Mouse (Mus musculus) forebrain, embryonic 10.5 days (tissue): ENCODE data around the gene Acsl4. TPM values are rescaled to one million over a fixed set of nuclear protein-coding genes. Genes with fewer than 3 reads are reported as not detected.

Experiments
- DNase-seq: peaks from one replicate; pipeline ENCODE4 v3.0.0-alpha.2; 2017; ENCODE audit warnings: low spot score; ENCODE audit errors: extremely low spot score
- H3K27ac ChIP-seq: fragments of 300-500 bp; sonication (generic); 2 replicates; pipeline ENCODE4 v1.5.1; 2016; ENCODE audit warnings: mild to moderate bottlenecking
- H3K27me3 ChIP-seq: fragments of 300-500 bp; sonication (generic); 2 replicates; pipeline ENCODE4 v1.6.1; 2016; ENCODE audit warnings: mild to moderate bottlenecking; ENCODE audit not compliant: poor library complexity, severe bottlenecking
- H3K36me3 ChIP-seq: fragments of 300-500 bp; sonication (generic); replicated peaks from 2 replicates; pipeline ENCODE4 v1.6.1; 2016; ENCODE audit warnings: mild to moderate bottlenecking, moderate library complexity
- H3K4me1 ChIP-seq: fragments of 300-500 bp; sonication (generic); 2 replicates; pipeline ENCODE4 v1.6.1; 2016
- H3K4me3 ChIP-seq: fragments of 300-500 bp; sonication (generic); 2 replicates; pipeline ENCODE4 v1.5.1; 2016; ENCODE audit warnings: mild to moderate bottlenecking, moderate library complexity
- H3K9me3 ChIP-seq: fragments of 300-500 bp; sonication (generic); 2 replicates; pipeline ENCODE4 v1.6.1; 2016; ENCODE audit warnings: mild to moderate bottlenecking, moderate library complexity
- WGBS: fragments of 180-500 bp; shearing (Covaris S2); methylation state at CpG from one replicate; pipeline ENCODE4 v1.1.7; 2016; 5-methylcytosine and 5-hydroxymethylcytosine counted together
- polyA plus RNA-seq: library from polyadenylated mRNA; unstranded; fragments of >200 nt; fragmentation: Nextera tagmentation; extraction: Ambion mirVana; gene quantifications from 2 replicates; pipeline ENCODE4 v1.2.1, GENCODE M21; 2016

Acsl4 gene
- polyA plus RNA-seq, result 20.2 and 20.8 TPM in 2 replicates

DNA sequence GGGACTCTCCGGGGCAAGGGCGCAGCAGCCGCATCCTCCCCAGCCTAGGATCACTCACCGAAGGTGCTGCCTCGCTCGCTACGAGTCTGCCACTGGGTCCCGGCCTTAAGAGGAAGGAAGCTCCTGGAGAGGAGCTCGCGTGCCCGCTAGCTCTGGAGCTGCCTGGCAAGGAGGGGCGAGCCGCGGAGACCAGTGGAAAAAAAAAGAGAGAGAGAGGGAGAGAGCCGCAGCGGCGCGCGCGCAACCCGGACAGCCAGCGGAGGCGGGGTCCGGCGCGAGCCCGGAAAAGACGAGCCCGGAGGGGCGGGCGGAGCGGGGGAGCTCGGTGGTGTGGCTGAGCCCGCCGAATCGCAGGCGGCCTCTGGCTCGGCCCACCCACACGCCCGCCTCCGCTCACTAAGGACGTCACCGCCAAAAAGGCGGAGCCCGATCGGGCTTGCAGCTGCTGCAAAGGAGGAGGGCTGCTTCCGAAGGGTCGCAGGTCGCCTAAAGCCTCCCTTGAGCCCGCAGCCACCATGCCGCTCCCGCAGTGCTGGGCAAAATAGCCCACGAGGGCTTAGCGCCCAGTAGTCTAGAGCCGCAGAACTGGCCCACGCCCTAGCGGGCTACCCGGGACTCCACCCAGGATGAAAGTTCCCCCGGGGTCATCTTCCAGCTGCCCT, at the start of gene Acsl4:
Gene Acsl4 (minus strand): TSS at position 289 of the 662 bp plus-strand sequence.
- peak within 1 kb of the TSS; percentile 91 for H3K27ac ChIP-seq
- peaks cover 5% of the 10 kb centered on the region; the same call in 1 of the 2 replicates for H3K4me1 ChIP-seq
- H3K9me3 ChIP-seq, result no peaks in the 10 kb centered on the region
- no peaks in the 10 kb centered on the region for H3K36me3 ChIP-seq
- peak within 1 kb of the TSS; percentile 67 for H3K4me3 ChIP-seq
- H3K27me3 ChIP-seq, result peaks cover 44% of the 10 kb centered on the region
- WGBS, result 8% methylated on average over 45 of the region's 59 CpGs
- DNase-seq, result peak; percentile 82

DNA sequence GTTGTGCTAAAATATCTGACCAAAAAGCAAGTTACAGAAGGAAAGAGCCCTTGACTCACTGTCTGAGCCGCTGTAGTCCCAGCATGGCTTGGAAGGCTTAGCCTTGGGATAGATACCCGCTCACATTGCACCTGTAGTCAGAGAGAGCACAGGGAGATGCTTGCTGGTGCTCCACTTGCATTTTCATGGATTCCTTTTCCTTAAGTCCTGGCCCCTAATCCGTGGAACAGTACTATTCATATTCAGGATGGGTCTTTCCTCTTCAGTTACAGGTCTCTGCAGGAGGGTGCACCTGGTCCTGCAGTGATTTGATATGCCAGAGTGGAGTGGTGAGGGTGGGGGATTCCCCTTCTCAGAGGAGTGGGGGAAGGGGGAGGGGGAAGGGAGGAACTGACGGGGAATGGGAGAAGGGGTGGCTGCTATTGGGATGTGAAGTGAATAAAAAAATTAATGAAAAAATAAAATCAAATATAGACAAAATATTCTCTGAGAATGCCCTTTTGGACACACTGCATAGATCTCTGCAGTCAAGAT, 47.7 kb upstream of the Acsl4 start:
- Histone ChIP-seq H3K36me3 (no peaks in the 10 kb centered on the region), H3K9me3 (no peaks in the 10 kb centered on the region), H3K4me3 (no peak overlapping the region), H3K27ac (no peak overlapping the region), H3K27me3 (peaks cover 63% of the 10 kb centered on the region), H3K4me1 (no peaks in the 10 kb centered on the region)
- 37% methylated on average over 4 of the region's 4 CpGs for WGBS
- DNase-seq, result no peak

- Histone ChIP-seq H3K36me3 (no peaks in the 10 kb centered on the region), H3K27ac (no peak overlapping the region), H3K9me3 (no peaks in the 10 kb centered on the region), H3K27me3 (peaks cover 73% of the 10 kb centered on the region), H3K4me3 (no peak overlapping the region), H3K4me1 (no peaks in the 10 kb centered on the region)
- DNase-seq, result no peak
- WGBS, result 86% methylated on average over 3 of the region's 3 CpGs
These were observed 42.5 kb upstream of the Acsl4 start for GRCm38 (mm10) chrX:142432846-142433245.

GRCm38 (mm10) chrX:142427111-142427510, 36.8 kb upstream of the Acsl4 start:
- Histone ChIP-seq H3K27ac (no peak overlapping the region), H3K27me3 (peaks cover 84% of the 10 kb centered on the region), H3K4me3 (no peak overlapping the region), H3K4me1 (no peaks in the 10 kb centered on the region), H3K36me3 (no peaks in the 10 kb centered on the region), H3K9me3 (no peaks in the 10 kb centered on the region)
- DNase-seq, result no peak
- WGBS, result 71% methylated on average over 4 of the region's 4 CpGs

DNA sequence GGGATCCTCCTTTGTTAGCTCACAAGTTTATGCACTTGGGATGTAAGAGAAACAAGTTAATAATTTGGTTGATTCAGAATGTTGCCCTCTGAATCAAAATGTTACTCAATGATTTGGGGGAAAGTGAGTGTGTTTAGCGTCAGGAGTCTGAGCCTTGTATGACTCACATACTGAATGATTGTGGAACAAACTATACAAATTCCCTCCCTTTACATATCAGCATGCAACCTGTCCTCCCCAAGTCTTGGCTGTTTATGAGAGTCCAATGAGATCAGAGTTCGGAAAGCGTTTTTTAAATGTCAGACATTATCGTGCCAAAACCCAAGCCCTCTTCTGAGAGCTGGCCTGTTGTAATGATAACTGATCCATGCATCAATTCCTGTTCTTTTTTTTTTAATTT, 36.3 kb upstream of the Acsl4 start:
- Histone ChIP-seq H3K4me1 (no peaks in the 10 kb centered on the region), H3K36me3 (no peaks in the 10 kb centered on the region), H3K27ac (no peak overlapping the region), H3K4me3 (no peak overlapping the region), H3K9me3 (no peaks in the 10 kb centered on the region), H3K27me3 (peaks cover 82% of the 10 kb centered on the region)
- 87% methylated on average over 4 of the region's 4 CpGs for WGBS
- no peak for DNase-seq

DNA sequence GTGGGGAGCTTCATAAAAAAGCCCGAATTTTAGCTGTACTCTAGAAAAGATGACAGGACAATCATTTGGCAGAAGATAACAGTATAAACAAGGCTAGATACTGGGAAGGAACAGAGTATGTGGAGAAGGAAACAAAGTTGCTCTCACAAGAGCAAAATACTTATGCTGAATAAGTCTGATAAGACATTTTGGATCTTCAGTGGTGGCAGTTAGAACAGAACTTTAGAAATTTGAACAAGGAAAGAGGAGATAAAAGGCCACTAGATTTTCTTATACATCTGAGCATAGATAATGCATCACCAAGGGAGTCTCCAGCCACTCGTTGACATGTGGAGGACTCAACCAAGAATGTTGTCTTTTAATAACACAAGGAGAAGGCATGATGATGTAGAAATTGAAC, 23.5 kb upstream of the Acsl4 start:
- H3K4me1 ChIP-seq, result no peaks in the 10 kb centered on the region
- no peak for DNase-seq
- H3K27ac ChIP-seq, result no peak overlapping the region
- H3K27me3 ChIP-seq, result peaks cover 76% of the 10 kb centered on the region
- H3K36me3 ChIP-seq, result no peaks in the 10 kb centered on the region
- no peak overlapping the region for H3K4me3 ChIP-seq
- 69% methylated on average over 2 of the region's 2 CpGs for WGBS
- no peaks in the 10 kb centered on the region for H3K9me3 ChIP-seq

DNA sequence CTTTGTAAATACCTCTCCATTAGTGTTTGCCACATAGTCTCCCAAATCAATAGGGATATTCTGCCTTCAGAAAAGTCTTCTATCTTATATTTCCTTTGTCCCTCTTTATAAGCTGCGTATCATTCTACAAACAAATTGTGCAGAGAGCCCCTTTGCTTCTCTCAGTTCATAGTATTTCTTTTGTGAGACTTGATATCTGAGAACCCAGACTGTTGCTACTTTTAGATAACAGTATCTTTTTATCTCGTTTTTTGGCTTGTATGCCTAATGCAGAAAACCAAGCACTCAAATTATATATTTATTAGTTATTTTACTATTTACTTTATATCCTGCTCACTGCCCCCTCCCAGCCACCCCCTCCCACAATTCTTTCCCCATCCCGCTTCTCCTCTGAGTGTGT, 19.7 kb upstream of the Acsl4 start:
- H3K4me3 ChIP-seq, result no peak overlapping the region
- H3K27me3 ChIP-seq, result peaks cover 68% of the 10 kb centered on the region
- H3K36me3 ChIP-seq, result no peaks in the 10 kb centered on the region
- H3K9me3 ChIP-seq, result no peaks in the 10 kb centered on the region
- no peaks in the 10 kb centered on the region for H3K4me1 ChIP-seq
- DNase-seq, result no peak
- H3K27ac ChIP-seq, result no peak overlapping the region
- 89% methylated on average over 3 of the region's 3 CpGs for WGBS

DNA sequence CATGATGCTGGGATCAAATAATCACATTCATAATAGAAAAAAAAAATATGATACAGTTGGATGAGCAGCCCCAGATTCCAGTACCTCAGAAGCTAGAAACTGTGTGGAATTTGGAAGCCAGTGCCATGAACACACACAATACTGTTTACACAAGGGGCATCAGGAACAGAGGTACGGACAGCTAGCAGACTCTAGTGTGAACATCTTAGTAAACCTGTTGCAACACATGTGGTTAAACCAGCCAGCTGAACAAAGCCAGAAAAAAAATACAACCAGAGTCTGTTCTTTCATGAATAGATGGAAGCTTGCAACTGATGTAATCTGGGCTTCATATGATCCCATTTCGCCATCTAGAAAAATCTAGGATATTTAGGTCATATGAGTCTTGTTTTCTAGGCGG, 19.0 kb upstream of the Acsl4 start:
- no peaks in the 10 kb centered on the region for H3K36me3 ChIP-seq
- H3K4me1 ChIP-seq, result no peaks in the 10 kb centered on the region
- 96% methylated on average over 3 of the region's 3 CpGs for WGBS
- no peak for DNase-seq
- no peaks in the 10 kb centered on the region for H3K9me3 ChIP-seq
- no peak overlapping the region for H3K27ac ChIP-seq
- peaks cover 69% of the 10 kb centered on the region for H3K27me3 ChIP-seq
- no peak overlapping the region for H3K4me3 ChIP-seq

DNA sequence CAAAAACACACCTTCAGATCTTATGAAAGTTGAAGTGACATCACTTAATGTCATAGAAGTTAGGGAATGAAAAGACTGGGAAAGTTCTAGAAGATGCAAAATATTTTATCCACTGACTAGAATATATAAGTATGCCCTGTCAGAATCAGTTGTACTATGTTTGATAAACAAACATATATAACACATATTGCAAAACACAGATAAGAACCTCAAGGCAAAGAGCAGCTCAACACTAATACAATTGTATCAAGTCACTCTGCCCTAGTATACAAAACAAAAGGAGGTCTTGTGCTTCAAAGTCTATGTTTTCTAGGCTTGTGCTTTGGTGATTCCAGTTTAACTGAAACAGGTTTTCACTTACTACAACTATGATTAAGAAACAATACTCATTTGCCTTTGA, 12.8 kb upstream of the Acsl4 start:
- no peak overlapping the region for H3K4me3 ChIP-seq
- no peaks in the 10 kb centered on the region for H3K4me1 ChIP-seq
- peaks cover 50% of the 10 kb centered on the region for H3K27me3 ChIP-seq
- DNase-seq, result no peak
- H3K36me3 ChIP-seq, result no peaks in the 10 kb centered on the region
- no peak overlapping the region for H3K27ac ChIP-seq
- no peaks in the 10 kb centered on the region for H3K9me3 ChIP-seq

- Histone ChIP-seq H3K4me3 (no peak overlapping the region), H3K4me1 (no peaks in the 10 kb centered on the region), H3K27ac (no peak overlapping the region), H3K36me3 (no peaks in the 10 kb centered on the region), H3K9me3 (no peaks in the 10 kb centered on the region), H3K27me3 (peaks cover 43% of the 10 kb centered on the region)
- DNase-seq, result no peak
- 72% methylated on average over 2 of the region's 2 CpGs for WGBS
These were observed 8.3 kb upstream of the Acsl4 start for GRCm38 (mm10) chrX:142398621-142399020.

- no peaks in the 10 kb centered on the region for H3K9me3 ChIP-seq
- no peak for DNase-seq
- WGBS, result 37% methylated on average over 7 of the region's 7 CpGs
These were observed 552 bp upstream of the Acsl4 start for GRCm38 (mm10) chrX:142390909-142391265.

DNA sequence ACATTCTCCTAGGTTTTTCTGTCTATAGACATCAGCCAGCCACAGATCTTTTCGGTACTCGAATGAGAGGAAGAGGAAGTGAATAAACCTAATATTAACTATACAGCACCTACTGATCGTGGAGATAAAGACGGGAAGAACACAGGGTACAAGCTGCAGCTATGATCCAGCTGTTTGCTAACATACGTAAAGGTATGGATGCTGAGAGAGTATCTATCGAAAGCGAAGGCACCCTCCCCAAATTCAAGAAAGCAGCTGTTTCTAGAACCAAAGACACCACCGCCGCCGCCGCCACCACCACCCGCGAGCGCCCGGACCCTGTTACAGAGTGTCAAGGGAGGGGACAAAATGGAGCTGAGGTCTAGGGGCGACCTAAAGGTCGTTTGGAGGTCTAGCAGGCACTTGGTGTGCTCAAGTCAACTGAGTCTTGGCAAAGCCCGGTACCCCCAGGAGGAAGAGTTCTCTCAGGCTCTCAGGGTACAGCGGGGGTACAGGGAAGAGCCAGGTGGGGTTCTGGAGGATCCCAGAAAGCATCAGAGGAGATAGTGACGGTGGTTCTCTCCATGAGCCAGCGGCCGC, 665 bp downstream of the Acsl4 start:
- peaks cover 5% of the 10 kb centered on the region; the same call in 1 of the 2 replicates for H3K4me1 ChIP-seq
- WGBS, result 14% methylated on average over 22 of the region's 22 CpGs
- DNase-seq, result peak; percentile 17

More at GRCm38 (mm10) chrX:142390909-142391265, 552 bp upstream of the Acsl4 start:
- Histone ChIP-seq H3K4me3 (peak overlapping the region; percentile 67), H3K4me1 (peaks cover 5% of the 10 kb centered on the region; the same call in 1 of the 2 replicates), H3K36me3 (no peaks in the 10 kb centered on the region), H3K27ac (peak overlapping the region; percentile 91), H3K27me3 (peaks cover 47% of the 10 kb centered on the region)

GRCm38 (mm10) chrX:142388141-142388540, 2.2 kb downstream of the Acsl4 start:
- Histone ChIP-seq H3K9me3 (no peaks in the 10 kb centered on the region), H3K27me3 (peaks cover 58% of the 10 kb centered on the region), H3K27ac (no peak overlapping the region), H3K4me3 (no peak overlapping the region), H3K36me3 (no peaks in the 10 kb centered on the region), H3K4me1 (peaks cover 5% of the 10 kb centered on the region; the same call in 1 of the 2 replicates)
- no peak for DNase-seq
- 73% methylated on average over 6 of the region's 6 CpGs for WGBS

More for the DNA sequence above, 665 bp downstream of the Acsl4 start:
- H3K27ac ChIP-seq, result peak overlapping the region; percentile 91
- H3K4me3 ChIP-seq, result peak overlapping the region; percentile 67
- no peaks in the 10 kb centered on the region for H3K9me3 ChIP-seq
- H3K36me3 ChIP-seq, result no peaks in the 10 kb centered on the region
- peaks cover 51% of the 10 kb centered on the region for H3K27me3 ChIP-seq
